Mouse (Mus musculus): ENCODE measurements around the gene Rbfox1.

The Rbfox1 gene

DNA sequence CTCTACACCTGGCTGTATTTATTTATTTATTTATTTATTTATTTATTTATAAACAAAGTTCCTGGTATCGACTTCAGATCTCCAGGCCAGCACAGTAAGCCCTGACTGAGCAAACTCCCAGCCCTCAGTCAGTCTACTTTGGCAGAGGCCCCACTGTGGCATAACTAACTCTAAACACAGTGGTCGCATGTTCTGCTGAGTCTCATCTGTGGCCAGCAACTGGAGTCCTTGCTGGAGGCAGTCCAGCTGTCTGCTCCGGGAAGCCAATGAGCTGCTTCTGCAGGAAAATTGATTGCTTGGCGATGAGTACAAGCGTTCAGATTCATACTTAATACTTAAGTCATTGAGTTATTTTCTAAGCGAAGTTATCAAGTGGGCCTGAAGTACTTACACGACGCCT lies 598.5 kb downstream of the Rbfox1 start:
- no peak for DNase-seq

GRCm38 (mm10) chr16:6485631-6486030 lies 600.5 kb downstream of the Rbfox1 start:
- DNase-seq, result no peak

GRCm38 (mm10) chr16:6502219-6502618 lies 617.1 kb downstream of the Rbfox1 start:
- DNase-seq, result peak; percentile 25

DNA sequence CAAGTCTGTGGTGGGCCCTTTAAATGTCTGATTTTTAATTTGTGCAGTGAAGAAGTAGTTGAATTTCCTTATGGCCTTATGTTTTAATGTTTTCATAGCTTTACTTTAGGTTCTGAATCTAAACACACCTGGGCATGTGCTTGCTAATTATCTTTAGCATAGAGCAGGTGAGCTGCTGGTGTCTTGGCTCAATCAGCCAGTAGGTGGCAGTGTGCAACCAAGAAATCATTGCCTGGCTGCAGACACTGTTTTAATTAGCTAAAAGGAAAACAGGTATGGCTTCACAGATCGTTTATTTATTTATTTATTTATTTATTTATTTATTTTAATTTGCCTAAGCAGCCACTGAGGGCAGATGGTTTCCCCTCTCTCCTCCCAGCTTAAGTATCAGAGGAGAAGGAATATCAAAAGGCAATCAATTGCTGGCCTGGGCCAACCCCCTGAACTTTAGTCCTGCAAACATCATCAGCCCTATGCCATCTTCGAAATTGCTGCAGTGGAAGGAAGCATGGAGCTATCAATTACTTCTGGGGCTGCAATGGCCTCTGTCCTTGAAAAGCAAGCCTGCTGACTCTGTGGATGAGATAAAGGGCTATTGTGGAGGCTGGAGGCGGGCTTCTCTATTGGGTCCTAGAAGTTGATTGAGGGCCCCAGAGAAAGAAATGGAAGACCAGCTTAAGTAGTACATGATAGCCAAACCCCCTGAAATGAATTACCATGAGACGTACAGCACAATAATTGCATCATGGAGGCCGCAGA lies 618.6 kb downstream of the Rbfox1 start:
- peak; percentile 71 for DNase-seq

- no peak for DNase-seq
These were observed 623.8 kb downstream of the Rbfox1 start for GRCm38 (mm10) chr16:6508924-6509323.

DNA sequence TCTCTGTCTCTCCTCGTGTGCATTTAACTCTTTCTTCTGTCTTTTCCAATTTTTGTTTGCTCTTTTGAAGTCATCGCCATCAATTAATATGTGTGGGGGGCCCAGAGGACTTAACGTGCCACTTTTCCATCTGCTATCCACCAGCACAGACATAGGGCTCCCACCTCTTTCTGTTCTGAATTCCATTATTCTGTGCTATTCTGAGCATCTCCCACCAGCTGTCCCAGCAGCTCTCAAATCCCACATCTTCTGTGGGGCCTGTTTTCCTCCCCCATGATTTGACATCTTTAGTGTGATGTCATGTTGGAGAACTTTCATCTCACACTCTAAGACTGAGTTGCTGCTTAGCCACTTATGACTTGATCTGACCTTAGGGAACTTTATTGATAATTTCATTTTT lies 634.3 kb downstream of the Rbfox1 start:
- no peak for DNase-seq

GRCm38 (mm10) chr16:6525507-6526170 lies 640.5 kb downstream of the Rbfox1 start:
- no peak for DNase-seq

- no peak for DNase-seq
These were observed 646.3 kb downstream of the Rbfox1 start for GRCm38 (mm10) chr16:6531459-6531858.

- no peak for DNase-seq
These were observed 647.2 kb downstream of the Rbfox1 start for GRCm38 (mm10) chr16:6532077-6532995.

DNA sequence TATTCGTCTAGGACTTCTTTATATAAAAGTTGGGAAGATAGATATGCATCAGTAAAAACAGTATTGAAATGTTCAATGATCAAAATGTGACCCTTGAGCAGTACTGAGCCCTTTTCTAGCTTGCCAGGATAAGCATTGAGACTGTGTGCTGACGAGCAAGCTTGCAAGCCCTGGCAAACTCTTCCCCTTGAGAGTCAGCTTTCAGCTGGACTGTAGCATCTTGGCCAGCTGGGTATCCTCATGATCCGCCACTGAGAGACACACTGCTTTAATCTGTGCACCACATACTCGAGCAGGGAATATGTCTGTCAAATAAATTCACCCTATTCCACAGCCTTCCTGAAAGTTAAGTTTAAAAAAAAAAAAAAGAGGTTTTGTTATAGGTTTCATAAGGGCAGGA lies 670.6 kb downstream of the Rbfox1 start:
- no peak for DNase-seq

DNA sequence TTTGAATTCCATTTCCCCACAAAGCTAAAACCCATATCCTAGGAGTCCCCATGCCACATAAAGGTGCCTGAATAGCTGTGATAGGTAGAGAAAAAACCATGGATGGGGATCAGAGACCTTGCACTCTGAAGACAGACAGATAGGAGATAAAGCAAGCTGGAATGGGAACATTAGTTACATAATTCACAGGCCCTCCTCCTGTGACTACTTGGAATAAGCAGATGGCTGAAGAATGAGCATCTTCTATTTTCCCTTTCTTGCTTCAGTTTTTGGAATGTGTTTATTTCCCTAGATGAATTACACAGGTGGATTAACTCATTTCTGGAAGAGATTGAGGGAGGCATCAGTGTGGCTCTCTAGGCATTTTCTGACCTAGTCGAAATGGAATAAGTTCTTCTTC lies 672.6 kb downstream of the Rbfox1 start:
- no peak for DNase-seq

GRCm38 (mm10) chr16:6584700-6585099 lies 699.5 kb downstream of the Rbfox1 start:
- no peak for DNase-seq

DNA sequence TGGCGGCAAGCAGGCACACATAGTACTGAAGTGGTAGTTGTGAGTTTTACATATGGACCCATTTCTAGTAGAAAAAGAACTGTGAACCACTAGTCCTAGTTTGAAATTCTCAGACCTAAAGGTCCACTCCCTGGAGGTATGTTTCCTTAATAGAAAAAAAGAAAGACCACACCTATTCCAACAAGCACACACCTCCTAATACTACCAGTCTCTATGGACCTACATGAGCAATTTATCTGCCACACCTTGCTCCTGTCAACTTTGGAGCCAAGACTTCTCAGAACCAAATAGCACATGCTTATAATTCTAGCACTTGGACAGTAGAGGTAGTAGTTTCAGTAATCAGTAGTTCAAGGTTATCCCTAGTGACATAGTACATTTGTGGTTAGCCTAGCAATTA lies 700.0 kb downstream of the Rbfox1 start:
- no peak for DNase-seq

DNA sequence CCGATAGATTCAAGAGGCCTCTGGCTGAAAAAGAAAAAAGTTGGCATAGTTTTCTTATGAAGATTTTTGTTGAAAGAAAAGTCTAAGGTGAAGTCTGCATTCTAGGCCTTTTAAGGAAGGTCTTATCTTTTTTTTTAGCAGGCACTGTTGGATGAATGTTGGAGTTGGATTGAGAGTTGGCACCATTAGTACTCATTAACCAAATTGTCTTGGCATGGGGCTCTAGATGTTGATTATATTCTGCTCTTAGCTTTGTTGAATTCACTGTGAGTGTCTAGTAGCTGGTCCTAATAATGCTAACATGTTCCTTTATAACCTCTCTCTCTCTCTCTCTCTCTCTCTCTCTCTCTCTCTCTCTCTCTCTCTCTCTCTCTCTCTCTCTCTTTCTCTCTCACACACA lies 731.4 kb downstream of the Rbfox1 start:
- no peak for DNase-seq

- no peak for DNase-seq
These were observed 755.2 kb downstream of the Rbfox1 start for GRCm38 (mm10) chr16:6640330-6640729.

DNA sequence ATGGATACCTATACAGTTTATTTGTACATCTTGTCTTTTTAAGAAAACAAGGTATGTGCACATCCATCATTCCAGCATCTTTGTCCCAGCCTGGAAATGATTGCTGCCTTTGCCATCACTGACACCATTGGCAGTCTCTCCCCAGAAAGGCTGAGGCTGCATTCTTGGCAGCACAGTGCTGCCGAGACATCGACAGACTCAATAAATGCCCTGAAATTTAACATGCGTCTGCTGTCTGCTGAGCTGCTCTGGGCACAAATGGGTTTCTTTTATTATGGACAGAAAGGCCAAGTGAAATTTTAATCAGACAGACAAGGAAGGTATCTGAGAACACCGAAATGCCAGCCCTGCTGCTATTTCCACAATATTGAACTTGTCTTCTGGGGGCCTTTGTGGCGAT lies 761.8 kb downstream of the Rbfox1 start:
- no peak for DNase-seq

DNA sequence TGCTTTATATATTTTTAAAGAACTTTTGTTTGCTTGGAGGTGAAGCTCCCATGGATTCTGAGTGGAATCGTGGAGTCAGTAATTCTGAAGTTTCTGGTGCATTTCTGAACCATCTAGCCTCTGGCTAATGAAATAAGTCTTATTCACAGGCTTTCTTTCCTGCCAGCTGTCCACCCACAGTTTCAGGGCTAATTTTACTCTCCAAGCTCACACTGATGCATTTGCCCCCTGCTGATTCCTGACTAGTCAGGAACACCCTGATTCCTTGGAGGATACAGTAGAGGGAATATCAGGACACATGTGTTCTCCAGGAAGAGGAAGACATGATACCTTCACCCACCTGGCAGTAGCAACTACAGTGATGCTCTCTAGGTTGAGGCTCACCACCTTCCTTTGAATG lies 763.6 kb downstream of the Rbfox1 start:
- DNase-seq, result no peak

DNA sequence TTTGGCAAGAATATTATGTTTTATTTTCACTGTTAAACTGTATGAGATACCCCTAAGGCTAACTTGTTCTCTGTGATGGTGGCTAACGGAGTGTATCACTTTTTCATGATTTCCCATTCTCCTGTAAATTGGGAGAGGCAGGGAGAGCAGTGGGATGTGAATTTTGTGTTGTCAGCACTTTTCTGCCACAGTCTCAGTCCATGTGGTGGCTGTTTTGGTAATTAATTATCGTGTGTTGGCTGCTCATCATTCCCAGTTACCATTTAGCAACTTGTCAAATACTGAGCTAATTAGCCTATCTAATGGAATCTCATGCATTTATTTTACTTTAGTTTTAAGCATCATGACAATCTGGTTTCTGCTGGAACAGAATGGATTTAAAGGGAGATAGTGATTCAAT lies 773.4 kb downstream of the Rbfox1 start:
- DNase-seq, result no peak

GRCm38 (mm10) chr16:6686076-6686757 lies 801.1 kb downstream of the Rbfox1 start:
- no peak for DNase-seq

DNA sequence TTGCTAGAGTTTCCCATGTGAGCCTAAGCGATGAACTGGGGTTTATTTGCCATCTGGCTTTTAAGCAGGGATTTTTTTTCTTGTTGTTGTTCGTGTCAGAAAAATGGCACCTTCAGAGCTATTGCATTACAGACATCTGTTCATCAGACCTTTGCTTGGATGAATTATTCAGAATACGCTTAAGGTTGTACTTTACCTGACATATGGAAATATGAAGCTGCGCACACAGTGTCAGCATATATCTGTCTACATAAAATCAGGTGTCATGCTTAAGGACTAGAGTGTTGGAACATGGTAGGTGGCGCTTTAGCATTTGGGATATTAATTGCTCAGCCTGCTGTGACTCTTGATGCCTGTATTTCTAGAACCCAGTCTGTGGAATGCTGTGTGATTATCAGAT lies 819.7 kb downstream of the Rbfox1 start:
- DNase-seq, result no peak

DNA sequence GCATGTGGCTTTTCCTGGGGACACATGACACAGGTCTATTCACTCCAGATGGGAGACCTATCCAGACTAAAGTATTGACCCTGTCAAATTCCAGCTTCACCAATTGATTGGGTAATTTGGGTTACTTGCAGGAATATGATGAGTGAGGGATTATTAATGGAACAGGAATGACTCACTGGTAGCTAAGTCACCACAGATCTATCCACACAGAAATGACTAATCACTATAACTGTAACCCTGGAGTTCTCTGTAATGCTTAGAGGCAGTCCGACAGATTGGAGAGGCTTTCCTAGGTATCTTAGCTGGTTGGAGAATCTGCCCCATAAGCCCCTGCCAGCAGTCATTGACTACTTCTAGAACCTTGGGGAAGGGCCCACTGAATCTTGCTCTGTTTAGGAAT lies 827.2 kb downstream of the Rbfox1 start:
- no peak for DNase-seq

DNA sequence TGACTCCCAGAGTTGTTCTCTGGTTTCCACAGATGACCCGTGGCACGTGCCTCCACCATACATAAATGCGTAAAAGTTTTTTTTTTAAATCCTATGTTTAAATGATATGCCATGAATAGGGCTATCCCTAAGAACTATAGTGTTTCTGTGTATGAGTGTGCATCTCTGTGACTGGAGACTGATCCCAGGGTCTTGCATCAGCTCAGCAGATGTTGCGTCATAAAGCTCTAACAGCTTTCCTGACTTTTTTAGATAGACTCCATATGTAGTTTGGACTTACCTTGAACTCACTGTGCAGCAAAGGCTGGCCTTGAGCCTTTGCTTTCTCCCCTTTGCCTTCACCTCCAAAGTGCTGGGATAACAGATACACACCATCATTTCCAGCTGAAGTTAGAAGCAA lies 830.1 kb downstream of the Rbfox1 start:
- no peak for DNase-seq
